Mouse (Mus musculus): Measurements from ENCODE around the gene Igsf9.

- TF ChIP-seq CTCF (IDR thresholded peaks at IDR 0.05; ENCODE audit: extremely low read depth, insufficient read depth, insufficient read length, insufficient replicate concordance) (no peak), POLR2A (IDR thresholded peaks at IDR 0.05; ENCODE audit: low read depth, low read length) (no peak)
Measured at GRCm38 (mm10) chr1:172540283-172540820, 58.8 kb downstream of the Igsf9 start.
